In the genomic region with DNA sequence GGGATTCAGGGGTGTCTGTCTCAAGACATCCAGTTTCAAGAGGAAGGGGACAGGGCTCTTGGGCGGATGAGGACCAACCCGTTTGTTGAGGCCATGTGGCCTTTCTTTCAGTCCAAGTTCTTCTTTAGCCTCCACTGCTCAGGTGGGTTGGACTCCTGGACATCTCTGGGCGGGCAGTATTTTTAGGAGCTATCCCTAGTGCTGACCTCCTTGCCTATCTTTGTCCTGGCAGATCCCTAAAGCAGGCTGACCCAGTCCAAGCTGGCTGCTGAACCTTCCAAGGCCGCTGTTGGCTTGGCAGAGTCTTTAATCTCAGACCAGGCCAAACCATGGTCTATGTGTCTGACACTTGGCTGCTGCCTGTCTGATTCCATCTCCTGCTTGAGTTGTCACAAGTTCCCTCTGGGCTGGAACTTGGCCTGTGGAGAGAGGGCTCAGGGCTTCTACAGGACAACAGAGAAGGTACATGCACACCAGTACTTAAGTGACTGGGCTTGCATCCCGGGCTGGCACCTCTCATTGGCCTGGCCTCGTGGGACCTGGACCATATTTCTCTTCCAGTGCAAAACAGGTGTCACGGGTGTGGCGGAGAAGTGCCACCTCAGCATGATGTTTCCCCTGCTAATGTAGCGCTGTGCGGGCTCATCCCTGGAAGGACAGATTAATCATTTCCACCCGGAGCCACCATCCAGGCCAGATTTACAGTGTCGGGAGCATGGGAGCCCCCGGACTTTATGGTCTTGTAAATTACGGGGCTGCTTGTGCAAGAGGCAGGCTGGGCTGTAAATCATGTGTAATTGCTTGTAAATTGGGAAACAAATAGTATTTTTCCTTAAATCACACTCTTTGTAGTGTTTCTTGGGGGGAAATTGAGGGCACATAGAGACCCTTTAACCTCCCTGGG, we compare ENCODE assay signal across 12 mouse cellular contexts.
A peak's percentile ranks its signal among the peaks of the same experiment; 100 is the strongest.
DNase-seq lines count a peak whose midpoint lies in the region; ATAC-seq lines count a peak whose summit lies in the region.
"Had no signal": no experiment of that assay in that cellular context is flagged by ENCODE, and none has a peak within 500 bp of the region (broad histone marks: within the 10 kb centered on the region; RNA-seq: fewer than 3 reads in every experiment).

No protein-coding gene starts in this region.

- DNase-seq in cerebellum, adult 8-10 months: no peak
- DNase-seq in kidney, adult 9 months: peak; percentile 8
- no peak for DNase-seq in kidney, adult 8-10 months
- peak; percentile 56 for DNase-seq in R1 (ENCODE audit: low read depth, low spot score)
- DNase-seq in cerebellum, postnatal 36 days: peak; percentile 23 to 32
- DNase-seq in B cell, adult 2 months: no peak
- no peak for DNase-seq in left cerebral cortex, adult 11 months (ENCODE audit: low spot score)
- DNase-seq: embryo, embryonic 11 days; layer of hippocampus, postnatal 36 days; lung, embryonic 14.5 days had no signal

- peak; percentile 16; the same call in 1 of the 2 replicates for ATAC-seq in cerebellum, adult (ENCODE audit: insufficient number of reproducible peaks, low FRiP score, low TSS enrichment)
- ATAC-seq: inflammation-experienced regulatory T-cells, adult 6 months had no signal

Comparison
In these comparisons a context has a peak if more than half of its experiments do, and no peak if none do; other contexts are left out.
1. DNase-seq: peak in kidney, adult 9 months (single experiment), R1 (single experiment) and cerebellum, postnatal 36 days (2 of 2); none in cerebellum, adult 8-10 months (single experiment), kidney, adult 8-10 months (0 of 2), B cell, adult 2 months (0 of 2) and left cerebral cortex, adult 11 months (single experiment).